8 mouse cellular contexts compared by ENCODE assay signal in genomic region chr7:24546068-24546614, GRCm38 (mm10). TPM values are rescaled to one million over a fixed set of nuclear protein-coding genes. Genes with fewer than 3 reads are reported as not detected.
A peak's percentile ranks its signal among the peaks of the same experiment; 100 is the strongest.
DNase-seq lines count a peak whose midpoint lies in the region; ATAC-seq and TF ChIP-seq lines count a peak whose summit lies in the region.

Pinlyp (minus strand) TSS chr7:24546118.
Xrcc1 (plus strand) TSS chr7:24546289.

- H3K4me3 ChIP-seq in heart, embryonic 12.5 days = peak within 1 kb of the TSS; percentile 88
- peak within 1 kb of the TSS; percentile 87 for H3K4me3 ChIP-seq in G1E (ENCODE audit: low read depth, low read length)
- H3K4me3 ChIP-seq in heart, embryonic 15.5 days = peak within 1 kb of the TSS; percentile 94
- peak within 1 kb of the TSS; percentile 80 for H3K4me3 ChIP-seq in liver, embryonic 12.5 days
- peak within 1 kb of the TSS; percentile 86 for H3K4me3 ChIP-seq in stomach, embryonic 14.5 days (ENCODE audit: low read depth, low read length)

- peaks cover 18% of the 10 kb centered on the region for H3K4me1 ChIP-seq in heart, embryonic 12.5 days (replicated peaks)
- H3K4me1 ChIP-seq in G1E (ENCODE audit: insufficient read depth, low read depth, low read length) = peaks cover 33% of the 10 kb centered on the region
- H3K4me1 ChIP-seq in heart, embryonic 15.5 days (replicated peaks) = peaks cover 11% of the 10 kb centered on the region
- H3K4me1 ChIP-seq in liver, embryonic 12.5 days = peaks cover 20% of the 10 kb centered on the region
- H3K4me1 ChIP-seq in stomach, embryonic 14.5 days (ENCODE audit: control insufficient read depth, insufficient read depth, low read length) = peaks cover 11% of the 10 kb centered on the region; the same call in 1 of the 2 replicates

- WGBS in heart, embryonic 12.5 days = 34% methylated on average over 13 of the region's 13 CpGs
- WGBS in heart, embryonic 15.5 days = 31% methylated on average over 13 of the region's 13 CpGs
- WGBS in liver, embryonic 12.5 days (ENCODE audit: insufficient replicate concordance) = 39% methylated on average over 13 of the region's 13 CpGs
- 32% methylated on average over 13 of the region's 13 CpGs for WGBS in stomach, embryonic 14.5 days

- peaks cover 28% of the 10 kb centered on the region for H3K36me3 ChIP-seq in heart, embryonic 12.5 days
- peaks cover 35% of the 10 kb centered on the region for H3K36me3 ChIP-seq in G1E (replicated peaks)
- H3K36me3 ChIP-seq in heart, embryonic 15.5 days = 0 out of 2 replicates have a peak, but pooled peaks cover 3% of the 10 kb centered on the region
- H3K36me3 ChIP-seq in liver, embryonic 12.5 days = peaks cover 28% of the 10 kb centered on the region
- peaks cover 12% of the 10 kb centered on the region for H3K36me3 ChIP-seq in stomach, embryonic 14.5 days (ENCODE audit: control insufficient read depth, insufficient read depth, low read length)

- H3K27me3 ChIP-seq in heart, embryonic 12.5 days (replicated peaks) = no peaks in the 10 kb centered on the region
- peaks cover 15% of the 10 kb centered on the region; the same call in 1 of the 2 replicates for H3K27me3 ChIP-seq in G1E (ENCODE audit: insufficient read depth, low read length)
- no peaks in the 10 kb centered on the region for H3K27me3 ChIP-seq in heart, embryonic 15.5 days
- H3K27me3 ChIP-seq in liver, embryonic 12.5 days (replicated peaks) = no peaks in the 10 kb centered on the region
- H3K27me3 ChIP-seq in stomach, embryonic 14.5 days (ENCODE audit: control insufficient read depth, insufficient read depth, low read length) = no peaks in the 10 kb centered on the region

- H3K4me2 ChIP-seq in heart, embryonic 12.5 days = peak within 1 kb of the TSS; percentile 73
- peak within 1 kb of the TSS; percentile 72 for H3K4me2 ChIP-seq in heart, embryonic 15.5 days
- peak within 1 kb of the TSS; percentile 85 for H3K4me2 ChIP-seq in liver, embryonic 12.5 days
- H3K4me2 ChIP-seq in stomach, embryonic 14.5 days (replicated peaks; ENCODE audit: low read depth, low read length) = peak within 1 kb of the TSS; percentile 66

- no peaks in the 10 kb centered on the region for H3K9me3 ChIP-seq in heart, embryonic 12.5 days (replicated peaks)
- peaks cover 4% of the 10 kb centered on the region; the same call in 1 of the 2 replicates for H3K9me3 ChIP-seq in G1E (replicated peaks)
- H3K9me3 ChIP-seq in heart, embryonic 15.5 days (replicated peaks) = no peaks in the 10 kb centered on the region
- H3K9me3 ChIP-seq in liver, embryonic 12.5 days (replicated peaks) = no peaks in the 10 kb centered on the region
- H3K9me3 ChIP-seq in stomach, embryonic 14.5 days (ENCODE audit: control insufficient read depth, low read depth, low read length) = no peaks in the 10 kb centered on the region

- no peak for DNase-seq in heart, adult 8-10 months (ENCODE audit: low spot score)
- DNase-seq in G1E (ENCODE audit: low spot score) = no peak
- DNase-seq in layer of hippocampus, postnatal 14 days (ENCODE audit: low spot score in 2 of 2) = no peak
- DNase-seq in frontal cortex, postnatal 10 days (ENCODE audit: low spot score in 2 of 2) = no peak

- no peak for TF ChIP-seq CTCF in G1E (IDR thresholded peaks at IDR 0.05; ENCODE audit: low read depth, low read length)

- no peak for ATAC-seq in heart, embryonic 12.5 days (ENCODE audit: insufficient number of reproducible peaks, low FRiP score)
- no peak for ATAC-seq in G1E (ENCODE audit: extremely low read depth, insufficient number of reproducible peaks, low FRiP score, poor library complexity, severe bottlenecking)
- no peak for ATAC-seq in heart, embryonic 15.5 days (replicated peaks; ENCODE audit: insufficient number of reproducible peaks, insufficient read depth, low FRiP score, low read depth)
- no peak for ATAC-seq in liver, embryonic 12.5 days
- no peak for ATAC-seq in stomach, embryonic 14.5 days (ENCODE audit: insufficient number of reproducible peaks, insufficient read depth, low FRiP score, low read depth)

- H3K9ac ChIP-seq in heart, embryonic 12.5 days = peak within 1 kb of the TSS; percentile 89
- H3K9ac ChIP-seq in heart, embryonic 15.5 days = peak within 1 kb of the TSS; percentile 93
- H3K9ac ChIP-seq in liver, embryonic 12.5 days = peak within 1 kb of the TSS; percentile 89
- H3K9ac ChIP-seq in stomach, embryonic 14.5 days (replicated peaks; ENCODE audit: low read depth, low read length) = peak within 1 kb of the TSS; percentile 73

- peak within 1 kb of the TSS; percentile 69 for H3K27ac ChIP-seq in heart, embryonic 12.5 days (ENCODE audit: poor library complexity, severe bottlenecking)
- H3K27ac ChIP-seq in heart, embryonic 15.5 days = peak within 1 kb of the TSS; percentile 79
- H3K27ac ChIP-seq in liver, embryonic 12.5 days = peak within 1 kb of the TSS; percentile 71
- peak within 1 kb of the TSS; percentile 76 for H3K27ac ChIP-seq in stomach, embryonic 14.5 days (ENCODE audit: low read length)

RNA-seq across cellular contexts. Expression of gene Pinlyp, which starts in this region (rescaled TPM):
- not detected in 2 replicates for polyA plus RNA-seq in heart, embryonic 12.5 days (2016; fragmentation: Nextera tagmentation; extraction: Ambion mirVana)
- not detected for total RNA-seq in heart, adult 8-10 months (2022)
- total RNA-seq in G1E (2014; fragmentation: Nextera tagmentation) = not detected in 2 replicates
- total RNA-seq in G1E (2017) = not detected in 2 replicates
- polyA plus RNA-seq in G1E (2012) = not detected in 2 replicates
- polyA plus RNA-seq in heart, embryonic 15.5 days (2015; fragmentation: Nextera tagmentation; extraction: Ambion mirVana) = 0.46 TPM in 1 of 2 replicates, not detected in the other
- polyA plus RNA-seq in liver, embryonic 12.5 days (2016; fragmentation: Nextera tagmentation; extraction: Ambion mirVana) = not detected in 2 replicates
- 0.73 and 1.3 TPM in 2 replicates for polyA plus RNA-seq in stomach, embryonic 14.5 days (2014; fragmentation: Nextera tagmentation; extraction: Ambion mirVana)
- not detected for total RNA-seq in layer of hippocampus, postnatal 14 days (2021)

RNA-seq across cellular contexts. Expression of gene Xrcc1, which starts in this region (rescaled TPM):
- 70.5 and 71.7 TPM in 2 replicates for polyA plus RNA-seq in heart, embryonic 12.5 days (2016; fragmentation: Nextera tagmentation; extraction: Ambion mirVana)
- total RNA-seq in heart, adult 8-10 months (2022) = 10 to 100 TPM; 19.7 to 30.8 (median 27.1) TPM
- total RNA-seq in G1E (2014; fragmentation: Nextera tagmentation) (52.7 and 69.8 TPM in 2 replicates), G1E (2017) (79.2 and 85.9 TPM in 2 replicates)
- polyA plus RNA-seq in G1E (2012) = 211 and 326 TPM in 2 replicates
- polyA plus RNA-seq in heart, embryonic 15.5 days (2015; fragmentation: Nextera tagmentation; extraction: Ambion mirVana) = 56.6 and 83.1 TPM in 2 replicates
- 61.5 and 63.0 TPM in 2 replicates for polyA plus RNA-seq in liver, embryonic 12.5 days (2016; fragmentation: Nextera tagmentation; extraction: Ambion mirVana)
- 93.0 and 110 TPM in 2 replicates for polyA plus RNA-seq in stomach, embryonic 14.5 days (2014; fragmentation: Nextera tagmentation; extraction: Ambion mirVana)
- 10 to 100 TPM; 41.0 to 46.8 TPM for total RNA-seq in layer of hippocampus, postnatal 14 days (2021)
